Mouse (Mus musculus): ENCODE measurements around the gene Xrcc5.

Gene Xrcc5

GRCm38 (mm10) chr1:72383056-72383455, 75.8 kb downstream of the Xrcc5 start:
- no peak for DNase-seq (ENCODE audit: extremely low spot score, low spot score)

GRCm38 (mm10) chr1:72383651-72384050, 76.4 kb downstream of the Xrcc5 start:
- no peak for DNase-seq (ENCODE audit: extremely low spot score, low spot score)

GRCm38 (mm10) chr1:72390420-72390819, 83.2 kb downstream of the Xrcc5 start:
- DNase-seq (ENCODE audit: extremely low spot score, low spot score): no peak

GRCm38 (mm10) chr1:72399720-72400401, 92.6 kb downstream of the Xrcc5 start:
- DNase-seq (ENCODE audit: extremely low spot score, low spot score): no peak

GRCm38 (mm10) chr1:72400616-72401015, 93.4 kb downstream of the Xrcc5 start:
- no peak for DNase-seq (ENCODE audit: extremely low spot score, low spot score)

GRCm38 (mm10) chr1:72401331-72402069, 94.3 kb downstream of the Xrcc5 start:
- DNase-seq (ENCODE audit: extremely low spot score, low spot score): no peak

- no peak for DNase-seq (ENCODE audit: extremely low spot score, low spot score)
Measured at GRCm38 (mm10) chr1:72406505-72407079, 99.4 kb downstream of the Xrcc5 start.

- DNase-seq (ENCODE audit: extremely low spot score, low spot score): no peak
Measured at GRCm38 (mm10) chr1:72409936-72410335, 102.7 kb downstream of the Xrcc5 start.

- DNase-seq (ENCODE audit: extremely low spot score, low spot score): no peak
Measured at GRCm38 (mm10) chr1:72411108-72411507, 103.9 kb downstream of the Xrcc5 start.

- no peak for DNase-seq (ENCODE audit: extremely low spot score, low spot score)
Measured at GRCm38 (mm10) chr1:72413205-72413604, 106.0 kb downstream of the Xrcc5 start.

- peak; percentile 22 for DNase-seq (ENCODE audit: extremely low spot score, low spot score)
Measured at GRCm38 (mm10) chr1:72414133-72414532, 106.9 kb downstream of the Xrcc5 start.

- DNase-seq (ENCODE audit: extremely low spot score, low spot score): peak; percentile 53
Measured at GRCm38 (mm10) chr1:72414561-72415253, 107.5 kb downstream of the Xrcc5 start.

- no peak for DNase-seq (ENCODE audit: extremely low spot score, low spot score)
Measured at GRCm38 (mm10) chr1:72418744-72419655, 111.8 kb downstream of the Xrcc5 start.

GRCm38 (mm10) chr1:72420220-72420619, 113.0 kb downstream of the Xrcc5 start:
- no peak for DNase-seq (ENCODE audit: extremely low spot score, low spot score)

GRCm38 (mm10) chr1:72422121-72422520, 114.9 kb downstream of the Xrcc5 start:
- no peak for DNase-seq (ENCODE audit: extremely low spot score, low spot score)

- DNase-seq (ENCODE audit: extremely low spot score, low spot score): no peak
Measured at GRCm38 (mm10) chr1:72426456-72426855, 119.2 kb downstream of the Xrcc5 start.

GRCm38 (mm10) chr1:72428526-72428925, 121.3 kb downstream of the Xrcc5 start:
- no peak for DNase-seq (ENCODE audit: extremely low spot score, low spot score)

- DNase-seq (ENCODE audit: extremely low spot score, low spot score): no peak
Measured at GRCm38 (mm10) chr1:72429107-72429807, 122.0 kb downstream of the Xrcc5 start.

- DNase-seq (ENCODE audit: extremely low spot score, low spot score): no peak
Measured at GRCm38 (mm10) chr1:72432579-72432978, 125.4 kb downstream of the Xrcc5 start.

- DNase-seq (ENCODE audit: extremely low spot score, low spot score): no peak
Measured at GRCm38 (mm10) chr1:72434510-72434909, 127.3 kb downstream of the Xrcc5 start.

Measured in neural tube, embryonic 10.5 days (tissue).